Mouse (Mus musculus) MEL (cell line): Measurements from ENCODE around the gene Cdk18. TPM values are rescaled to one million over a fixed set of nuclear protein-coding genes. Genes with fewer than 3 reads are reported as not detected.

ENCODE experiments used
- DNase-seq: peaks from one replicate; pipeline ENCODE4 v3.0.0; 2011; ENCODE audit warnings: low read depth, low spot score
- H3K27ac ChIP-seq: 2 replicates; pipeline ENCODE4 v1.5.1; 2012; ENCODE audit warnings: low read depth, mild to moderate bottlenecking, control low read depth, low read length, moderate library complexity; ENCODE audit not compliant: control insufficient read depth
- H3K27me3 ChIP-seq, 2 experiments: fragments of 150-350 bp in 1 of 2; sonication (generic) in 1 of 2; 2 replicates each; pipeline ENCODE4 v1.6.1; 2012; ENCODE audit warnings: low read length in 2 of 2, mild to moderate bottlenecking in 2 of 2, improper control_type of control experiment in 1 of 2, moderate library complexity in 1 of 2; ENCODE audit not compliant: insufficient read depth in 2 of 2, control insufficient read depth in 1 of 2
- H3K36me3 ChIP-seq, 2 experiments: 2 replicates each; pipeline ENCODE4 v1.6.1; 2012 to 2014; ENCODE audit warnings: low read length in 2 of 2, improper control_type of control experiment in 1 of 2, inconsistent platforms in 1 of 2, mild to moderate bottlenecking in 1 of 2; ENCODE audit not compliant: insufficient read depth in 2 of 2, control insufficient read depth in 1 of 2
- H3K4me1 ChIP-seq, 2 experiments: fragments of 150-350 bp in 1 of 2; sonication (generic) in 1 of 2; 2 replicates each; pipeline ENCODE4 v1.6.1; 2012; ENCODE audit warnings: low read length in 2 of 2, improper control_type of control experiment in 1 of 2, mild to moderate bottlenecking in 1 of 2; ENCODE audit not compliant: insufficient read depth in 2 of 2, control insufficient read depth in 1 of 2
- H3K4me3 ChIP-seq, 2 experiments: fragments of 150-350 bp in 1 of 2; sonication (generic) in 1 of 2; 2 replicates each; pipeline ENCODE4 v1.5.1; 2012; ENCODE audit warnings: low read depth in 2 of 2, low read length in 2 of 2, mild to moderate bottlenecking in 2 of 2, moderate library complexity in 2 of 2, control low read depth in 1 of 2, improper control_type of control experiment in 1 of 2; ENCODE audit not compliant: control insufficient read depth in 1 of 2, insufficient read depth in 1 of 2
- H3K79me2 ChIP-seq: 2 replicates; pipeline ENCODE4 v1.6.1; 2012; ENCODE audit warnings: mild to moderate bottlenecking, low read length, moderate library complexity; ENCODE audit not compliant: control insufficient read depth, poor library complexity, insufficient read depth
- H3K9ac ChIP-seq: 2 replicates; pipeline ENCODE4 v1.6.1; 2012; ENCODE audit warnings: low read depth, mild to moderate bottlenecking, control low read depth, low read length, moderate library complexity; ENCODE audit not compliant: control insufficient read depth, poor library complexity, severe bottlenecking
- H3K9me3 ChIP-seq: fragments of 150-350 bp; sonication (generic); replicated peaks from 2 replicates; pipeline ENCODE4 v1.6.1; 2012; ENCODE audit warnings: mild to moderate bottlenecking, low read length, improper control_type of control experiment, moderate library complexity; ENCODE audit not compliant: insufficient read depth
- CHD1 ChIP-seq: IDR thresholded peaks from 2 replicates; pipeline ENCODE4 v1.6.1; 2012; ENCODE audit warnings: low read depth, mild to moderate bottlenecking, inconsistent platforms, low read length, improper control_type of control experiment
- CTCF ChIP-seq, 3 experiments: IDR thresholded peaks in 2 of 3; conservative IDR thresholded peaks in 1 of 3; 2 replicates each; pipeline ENCODE4 v1.5.1; 2011 to 2012; ENCODE audit warnings: low read length in 3 of 3, low read depth in 2 of 3, mild to moderate bottlenecking in 2 of 3, improper control_type of control experiment in 1 of 3, inconsistent platforms in 1 of 3, mixed read lengths in 1 of 3, moderate library complexity in 1 of 3; ENCODE audit not compliant: control insufficient read depth in 1 of 3, insufficient read depth in 1 of 3, poor library complexity in 1 of 3, severe bottlenecking in 1 of 3
- E2F4 ChIP-seq: IDR thresholded peaks from 2 replicates; pipeline ENCODE4 v1.6.1; 2011; ENCODE audit warnings: low read depth, low read length, improper control_type of control experiment, borderline replicate concordance
- ELF1 ChIP-seq: IDR thresholded peaks from 2 replicates; pipeline ENCODE4 v1.6.1; 2014; ENCODE audit warnings: low read depth, mild to moderate bottlenecking, inconsistent platforms, low read length, improper control_type of control experiment, moderate library complexity
- JUND ChIP-seq: IDR thresholded peaks from 2 replicates; pipeline ENCODE4 v1.6.1; 2011; ENCODE audit warnings: low read depth, mild to moderate bottlenecking, improper control_type of control experiment, low read length
- MAFK ChIP-seq: IDR thresholded peaks from 2 replicates; pipeline ENCODE4 v1.6.1; 2011; ENCODE audit warnings: low read depth, mild to moderate bottlenecking, low read length, improper control_type of control experiment, borderline replicate concordance
- MAZ ChIP-seq: IDR thresholded peaks from 2 replicates; pipeline ENCODE4 v1.6.1; 2012; ENCODE audit warnings: low read depth, mild to moderate bottlenecking, inconsistent platforms, low read length, improper control_type of control experiment
- MYC ChIP-seq: IDR thresholded peaks from 2 replicates; pipeline ENCODE4 v1.6.1; 2011; ENCODE audit warnings: low read depth, mild to moderate bottlenecking, low read length, improper control_type of control experiment, moderate library complexity
- NELFE ChIP-seq: IDR thresholded peaks from 2 replicates; pipeline ENCODE4 v1.6.1; 2011; ENCODE audit warnings: low read depth, low read length, improper control_type of control experiment
- NRF1 ChIP-seq: IDR thresholded peaks from 2 replicates; pipeline ENCODE4 v1.6.1; 2014; ENCODE audit warnings: low read depth, mild to moderate bottlenecking, inconsistent platforms, low read length, improper control_type of control experiment, moderate library complexity; ENCODE audit not compliant: poor library complexity, insufficient read depth, severe bottlenecking
- POLR2A ChIP-seq, 2 experiments: IDR thresholded peaks; 2 replicates each; pipeline ENCODE4 v1.6.1; 2011 to 2012; ENCODE audit warnings: low read length in 2 of 2, mild to moderate bottlenecking in 2 of 2, control low read depth in 1 of 2, improper control_type of control experiment in 1 of 2, low read depth in 1 of 2, moderate library complexity in 1 of 2; ENCODE audit not compliant: control insufficient read depth in 1 of 2, insufficient read depth in 1 of 2, poor library complexity in 1 of 2
- POLR2AphosphoS2 ChIP-seq: IDR thresholded peaks from 2 replicates; pipeline ENCODE4 v1.6.1; 2011; ENCODE audit warnings: low read length, improper control_type of control experiment
- SIN3A ChIP-seq: IDR thresholded peaks from 2 replicates; pipeline ENCODE4 v1.6.1; 2012; ENCODE audit warnings: low read length, improper control_type of control experiment, inconsistent platforms
- SMC3 ChIP-seq: IDR thresholded peaks from 2 replicates; pipeline ENCODE4 v1.6.1; 2011; ENCODE audit warnings: low read depth, low read length, improper control_type of control experiment
- TAL1 ChIP-seq: IDR thresholded peaks from 2 replicates; pipeline ENCODE4 v1.6.1; 2012; ENCODE audit warnings: mild to moderate bottlenecking, inconsistent platforms, low read length, moderate library complexity, mixed read lengths
- UBTF ChIP-seq: IDR thresholded peaks from 2 replicates; pipeline ENCODE4 v1.6.1; 2012; ENCODE audit warnings: low read depth, mild to moderate bottlenecking, inconsistent platforms, low read length, improper control_type of control experiment, moderate library complexity, borderline replicate concordance; ENCODE audit not compliant: insufficient read depth
- USF1 ChIP-seq: IDR thresholded peaks from 2 replicates; pipeline ENCODE4 v1.6.1; 2014; ENCODE audit warnings: low read depth, mild to moderate bottlenecking, inconsistent platforms, low read length, improper control_type of control experiment, moderate library complexity
- ZKSCAN1 ChIP-seq: IDR thresholded peaks from 2 replicates; pipeline ENCODE4 v1.6.1; 2012; ENCODE audit warnings: low read depth, mild to moderate bottlenecking, inconsistent platforms, low read length, improper control_type of control experiment, moderate library complexity
- ZNF384 ChIP-seq: IDR thresholded peaks from 2 replicates; pipeline ENCODE4 v1.6.1; 2012; ENCODE audit warnings: low read depth, mild to moderate bottlenecking, inconsistent platforms, low read length, improper control_type of control experiment
- polyA plus RNA-seq, 2 experiments: library from polyadenylated mRNA; stranded (reverse) in 1 of 2; unstranded in 1 of 2; fragments of >175 nt in 1 of 2; fragments of >200 nt in 1 of 2; gene quantifications; 2 replicates each; pipeline versions ENCODE4 v1.2.1 to v1.2.4; 2012; ENCODE audit warnings: low replicate concordance in 2 of 2, low read depth in 1 of 2; ENCODE audit not compliant: insufficient read length in 2 of 2, insufficient read depth in 1 of 2, missing spikeins in 1 of 2
- total RNA-seq: library from RNA; depleted of rRNA; stranded (reverse); fragments of 300-350 nt; gene quantifications from 2 replicates; pipeline ENCODE4 v1.2.3, GENCODE M21; 2012

Cdk18 gene
- total and polyA plus RNA-seq, 3 experiments = 1.3 to 15.7 TPM; not detected in 1

GRCm38 (mm10) chr1:132144837-132145236 lies 5.4 kb upstream of the Cdk18 start:
- Histone ChIP-seq H3K27ac (no peak overlapping the region), H3K4me3 (no peak overlapping the region), H3K36me3 (no peaks in the 10 kb centered on the region), H3K9me3 (no peaks in the 10 kb centered on the region), H3K9ac (no peak overlapping the region), H3K27me3 (no peaks in the 10 kb centered on the region; a peak in 1 of 4 replicates), H3K79me2 (no peaks in the 10 kb centered on the region), H3K4me1 (peaks cover 0 to 5% of the 10 kb centered on the region in 2 experiments; a peak in 1 of 4 replicates)
- TF ChIP-seq JUND (no peak), MYC (no peak), MAFK (no peak)
- DNase-seq = no peak

- no peak for DNase-seq
- Histone ChIP-seq H3K36me3 (no peaks in the 10 kb centered on the region), H3K4me1 (peaks cover 0 to 6% of the 10 kb centered on the region in 2 experiments; a peak in 1 of 4 replicates), H3K4me3 (no peak overlapping the region), H3K27ac (no peak overlapping the region), H3K9ac (no peak overlapping the region), H3K79me2 (no peaks in the 10 kb centered on the region; the same call in 1 of the 2 replicates), H3K9me3 (no peaks in the 10 kb centered on the region), H3K27me3 (no peaks in the 10 kb centered on the region; a peak in 1 of 4 replicates)
- TF ChIP-seq ZNF384 (no peak), UBTF (no peak), ELF1 (no peak), POLR2AphosphoS2 (no peak), NRF1 (no peak), CTCF (IDR thresholded peaks at IDR 0.05 in 2 of 3, conservative IDR thresholded peaks at IDR 0.05 in 1 of 3; ENCODE audit: control insufficient read depth in 1 of 3, insufficient read depth in 1 of 3, low read depth in 2 of 3, low read length in 3 of 3, poor library complexity in 1 of 3, severe bottlenecking in 1 of 3) (no peak), CHD1 (no peak), MAFK (no peak), E2F4 (no peak), POLR2A (IDR thresholded peaks at IDR 0.05; ENCODE audit: control insufficient read depth in 1 of 2, insufficient read depth in 1 of 2, low read depth in 1 of 2, low read length in 2 of 2, poor library complexity in 1 of 2) (no peak), SMC3 (no peak), TAL1 (no peak), NELFE (no peak), SIN3A (no peak), USF1 (no peak), ZKSCAN1 (no peak), MAZ (no peak)
Measured at GRCm38 (mm10) chr1:132144223-132144622, 4.7 kb upstream of the Cdk18 start.
